Mouse (Mus musculus): ENCODE results near the gene Gab1.

GRCm38 (mm10) chr8:80807807-80808505, 72.4 kb downstream of the Gab1 start:
- TF ChIP-seq CTCF (IDR thresholded peaks at IDR 0.05; ENCODE audit: insufficient read depth, low read depth, low read length) (no peak), POLR2A (IDR thresholded peaks at IDR 0.05; ENCODE audit: insufficient read depth, low read depth, low read length) (no peak)

Data from olfactory bulb, adult 2 months (tissue).